Mouse (Mus musculus): ENCODE measurements around the gene Selenoh.

- TF ChIP-seq EP300 (IDR thresholded peaks at IDR 0.05) (no peak), CTCF (IDR thresholded peaks at IDR 0.05) (peak; percentile 83)
These were observed 10.3 kb downstream of the Selenoh start for GRCm38 (mm10) chr2:84660253-84660652.
